Mouse (Mus musculus): ENCODE data around the gene Dus1l. TPM values are rescaled to one million over a fixed set of nuclear protein-coding genes. Genes with fewer than 3 reads are reported as not detected.
"Not testable (repeated sequence)": the region's sequence is repeated elsewhere in the genome, so short reads cannot be mapped to it uniquely, and the experiment has no call there.

The Dus1l gene
- polyA plus RNA-seq, 1 experiment = 65.8 TPM

DNA sequence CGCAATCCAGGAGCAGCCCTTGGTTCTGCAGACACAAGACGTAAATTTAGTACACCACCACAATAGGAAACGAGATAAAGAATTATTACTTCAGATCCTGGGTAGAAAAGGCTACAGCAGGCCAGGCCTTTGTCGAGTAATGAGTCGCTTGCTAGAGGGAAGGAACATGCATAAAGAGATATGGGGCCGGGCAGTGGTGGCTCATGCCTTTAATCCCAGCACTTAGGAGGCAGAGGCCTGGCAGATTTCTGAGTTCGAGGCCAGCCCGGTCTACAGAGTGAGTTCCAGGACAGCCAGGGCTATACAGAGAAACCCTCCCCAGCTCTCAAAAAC, 377 bp upstream of the Dus1l start:
- Histone ChIP-seq H3K27ac (ENCODE audit: control insufficient read depth, insufficient read depth, low read length) (no peak overlapping the region), H3K27me3 (ENCODE audit: control insufficient read depth, insufficient read depth, low read length) (no peaks in the 10 kb centered on the region), H3K4me3 (ENCODE audit: control insufficient read depth, insufficient read depth, low read length) (no peak overlapping the region), H3K36me3 (ENCODE audit: control insufficient read depth, insufficient read depth, low read length) (peaks cover 4% of the 10 kb centered on the region), H3K4me1 (replicated peaks; ENCODE audit: control insufficient read depth, insufficient read depth, low read length) (peaks cover 9% of the 10 kb centered on the region)
- WGBS = 45% methylated on average over 8 of the region's 8 CpGs
- no peak for TF ChIP-seq CTCF (IDR thresholded peaks at IDR 0.05; ENCODE audit: borderline replicate concordance, control insufficient read depth, extremely low read depth, insufficient read depth, low read length, poor library complexity)
- no peak for TF ChIP-seq POLR2A (IDR thresholded peaks at IDR 0.05; ENCODE audit: control insufficient read depth, extremely low read depth, insufficient read depth, low read length, poor library complexity)
- DNase-seq = no peak

GRCm38 (mm10) chr11:120792652-120793051, 3.6 kb downstream of the Dus1l start:
- 98% methylated on average over 9 of the region's 9 CpGs for WGBS
- no peak overlapping the region for H3K4me3 ChIP-seq (ENCODE audit: control insufficient read depth, insufficient read depth, low read length)
- no peaks in the 10 kb centered on the region for H3K27me3 ChIP-seq (ENCODE audit: control insufficient read depth, insufficient read depth, low read length)
- TF ChIP-seq CTCF (IDR thresholded peaks at IDR 0.05; ENCODE audit: borderline replicate concordance, control insufficient read depth, extremely low read depth, insufficient read depth, low read length, poor library complexity) (no peak), POLR2A (IDR thresholded peaks at IDR 0.05; ENCODE audit: control insufficient read depth, extremely low read depth, insufficient read depth, low read length, poor library complexity) (no peak)
- no peak overlapping the region for H3K27ac ChIP-seq (ENCODE audit: control insufficient read depth, insufficient read depth, low read length)
- H3K4me1 ChIP-seq (replicated peaks; ENCODE audit: control insufficient read depth, insufficient read depth, low read length) = peaks cover 9% of the 10 kb centered on the region
- peaks cover 33% of the 10 kb centered on the region for H3K36me3 ChIP-seq (ENCODE audit: control insufficient read depth, insufficient read depth, low read length)
- no peak for DNase-seq

GRCm38 (mm10) chr11:120789810-120790209, 6.4 kb downstream of the Dus1l start:
- no peak for TF ChIP-seq POLR2A (IDR thresholded peaks at IDR 0.05; ENCODE audit: control insufficient read depth, extremely low read depth, insufficient read depth, low read length, poor library complexity)
- no peak for TF ChIP-seq CTCF (IDR thresholded peaks at IDR 0.05; ENCODE audit: borderline replicate concordance, control insufficient read depth, extremely low read depth, insufficient read depth, low read length, poor library complexity)
- DNase-seq = no peak
- Histone ChIP-seq H3K4me1 (replicated peaks; ENCODE audit: control insufficient read depth, insufficient read depth, low read length) (peaks cover 8% of the 10 kb centered on the region), H3K4me3 (ENCODE audit: control insufficient read depth, insufficient read depth, low read length) (no peak overlapping the region), H3K27me3 (ENCODE audit: control insufficient read depth, insufficient read depth, low read length) (no peaks in the 10 kb centered on the region), H3K36me3 (ENCODE audit: control insufficient read depth, insufficient read depth, low read length) (peaks cover 33% of the 10 kb centered on the region), H3K27ac (ENCODE audit: control insufficient read depth, insufficient read depth, low read length) (no peak overlapping the region)
- 95% methylated on average over 3 of the region's 3 CpGs for WGBS

- no peak for TF ChIP-seq POLR2A (IDR thresholded peaks at IDR 0.05; ENCODE audit: control insufficient read depth, extremely low read depth, insufficient read depth, low read length, poor library complexity)
- TF ChIP-seq CTCF (IDR thresholded peaks at IDR 0.05; ENCODE audit: borderline replicate concordance, control insufficient read depth, extremely low read depth, insufficient read depth, low read length, poor library complexity) = no peak
- DNase-seq = no peak
- H3K4me1 ChIP-seq (replicated peaks; ENCODE audit: control insufficient read depth, insufficient read depth, low read length) = peaks cover 10% of the 10 kb centered on the region
- H3K27ac ChIP-seq (ENCODE audit: control insufficient read depth, insufficient read depth, low read length) = no peak overlapping the region
- H3K27me3 ChIP-seq (ENCODE audit: control insufficient read depth, insufficient read depth, low read length) = no peaks in the 10 kb centered on the region
- no peak overlapping the region for H3K4me3 ChIP-seq (ENCODE audit: control insufficient read depth, insufficient read depth, low read length)
- peaks cover 33% of the 10 kb centered on the region for H3K36me3 ChIP-seq (ENCODE audit: control insufficient read depth, insufficient read depth, low read length)
- WGBS = 96% methylated on average over 4 of the region's 4 CpGs
Measured at GRCm38 (mm10) chr11:120789355-120789754, 6.8 kb downstream of the Dus1l start.

DNA sequence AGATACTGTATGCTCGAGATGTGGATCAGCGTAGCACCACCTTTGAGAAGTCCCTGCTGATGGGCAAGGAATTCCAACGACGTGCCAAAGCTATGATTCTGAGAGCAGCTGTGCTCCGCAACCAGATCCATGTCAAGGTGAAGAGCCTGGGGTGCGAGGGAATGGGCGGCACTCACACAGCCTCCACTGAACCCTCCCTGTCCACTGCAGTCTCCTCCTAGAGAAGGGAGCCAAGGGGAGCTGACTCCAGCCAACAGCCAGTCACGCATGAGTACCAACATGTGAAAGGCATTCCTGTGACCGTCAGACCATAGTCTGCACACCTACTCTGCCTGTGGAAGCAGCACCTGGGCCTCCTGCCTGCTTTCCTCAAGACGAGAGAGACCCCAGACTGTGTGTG, 7.7 kb downstream of the Dus1l start:
- 94% methylated on average over 10 of the region's 10 CpGs for WGBS
- DNase-seq; H3K27me3 ChIP-seq (ENCODE audit: control insufficient read depth, insufficient read depth, low read length); H3K4me3 ChIP-seq (ENCODE audit: control insufficient read depth, insufficient read depth, low read length); H3K27ac ChIP-seq (ENCODE audit: control insufficient read depth, insufficient read depth, low read length): not testable (repeated sequence)
- Histone ChIP-seq H3K4me1 (replicated peaks; ENCODE audit: control insufficient read depth, insufficient read depth, low read length) (peaks cover 12% of the 10 kb centered on the region), H3K36me3 (ENCODE audit: control insufficient read depth, insufficient read depth, low read length) (peaks cover 33% of the 10 kb centered on the region)

- DNase-seq = no peak
- peaks cover 19% of the 10 kb centered on the region for H3K36me3 ChIP-seq (ENCODE audit: control insufficient read depth, insufficient read depth, low read length)
- peak overlapping the region; percentile 93 for H3K4me3 ChIP-seq (ENCODE audit: control insufficient read depth, insufficient read depth, low read length)
- no peak for TF ChIP-seq POLR2A (IDR thresholded peaks at IDR 0.05; ENCODE audit: control insufficient read depth, extremely low read depth, insufficient read depth, low read length, poor library complexity)
- no peak for TF ChIP-seq CTCF (IDR thresholded peaks at IDR 0.05; ENCODE audit: borderline replicate concordance, control insufficient read depth, extremely low read depth, insufficient read depth, low read length, poor library complexity)
- H3K27ac ChIP-seq (ENCODE audit: control insufficient read depth, insufficient read depth, low read length) = no peak overlapping the region
- 56% methylated on average over 9 of the region's 9 CpGs for WGBS
- H3K27me3 ChIP-seq (ENCODE audit: control insufficient read depth, insufficient read depth, low read length) = no peaks in the 10 kb centered on the region
- peaks cover 20% of the 10 kb centered on the region for H3K4me1 ChIP-seq (replicated peaks; ENCODE audit: control insufficient read depth, insufficient read depth, low read length)
Measured at GRCm38 (mm10) chr11:120785145-120785544, 11.1 kb downstream of the Dus1l start.

DNA sequence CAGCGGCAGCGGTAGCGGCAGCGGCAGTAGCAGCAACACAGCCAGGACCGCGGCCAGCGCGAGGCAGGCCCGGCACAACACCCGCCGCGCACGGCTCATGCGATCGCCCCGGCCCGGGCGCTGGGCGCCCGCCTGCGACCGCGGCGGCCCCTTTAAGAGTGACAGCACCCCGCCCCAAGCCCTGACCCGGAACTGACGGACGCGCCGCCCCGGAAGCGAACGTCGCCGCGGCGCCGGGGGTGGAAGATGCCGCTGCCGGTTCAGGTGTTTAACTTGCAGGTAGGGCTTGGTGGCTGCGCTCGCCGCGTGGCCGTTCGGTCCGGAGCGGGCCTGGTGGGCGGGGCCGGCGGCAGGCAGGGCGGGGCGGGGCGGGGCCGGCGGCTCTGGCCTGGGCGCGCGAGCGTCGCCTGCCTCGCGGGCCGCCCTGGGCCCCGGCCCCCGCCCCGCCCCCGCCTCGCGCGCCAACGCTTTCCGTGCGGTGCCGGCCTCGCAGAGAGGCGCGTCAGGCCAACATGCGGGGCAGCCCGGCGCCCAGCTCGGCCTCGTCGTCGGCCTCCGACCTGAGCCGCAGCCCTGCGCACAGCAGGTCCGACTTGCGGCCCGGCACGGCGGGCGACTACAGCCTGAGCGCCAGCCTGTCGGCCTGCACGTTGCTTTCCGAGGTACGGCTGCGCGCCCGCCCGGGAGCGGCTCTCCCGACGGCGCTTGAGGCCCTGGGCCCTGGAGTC, 12.0 kb downstream of the Dus1l start, which contains the start of the genes Rfng and Gps1:
Rfng (minus strand) TSS at position 144 of the 728 bp plus-strand sequence.
Gps1 (plus strand) TSS at position 209 of the 728 bp plus-strand sequence.
- TF ChIP-seq CTCF (IDR thresholded peaks at IDR 0.05; ENCODE audit: borderline replicate concordance, control insufficient read depth, extremely low read depth, insufficient read depth, low read length, poor library complexity) (0 out of 2 replicates have a peak, but pooled peaks have one; percentile 1), POLR2A (IDR thresholded peaks at IDR 0.05; ENCODE audit: control insufficient read depth, extremely low read depth, insufficient read depth, low read length, poor library complexity) (peak; percentile 54; the same call in 1 of the 2 replicates)
- peak; percentile 87 for DNase-seq
- no peaks in the 10 kb centered on the region for H3K27me3 ChIP-seq (ENCODE audit: control insufficient read depth, insufficient read depth, low read length)
- H3K4me1 ChIP-seq (replicated peaks; ENCODE audit: control insufficient read depth, insufficient read depth, low read length) = peaks cover 20% of the 10 kb centered on the region
- WGBS = under 1% methylated on average over 101 of the region's 107 CpGs
- no peak within 1 kb of the TSS for H3K27ac ChIP-seq (ENCODE audit: control insufficient read depth, insufficient read depth, low read length)
- peak within 1 kb of the TSS; percentile 99 for H3K4me3 ChIP-seq (ENCODE audit: control insufficient read depth, insufficient read depth, low read length)
- H3K36me3 ChIP-seq (ENCODE audit: control insufficient read depth, insufficient read depth, low read length) = peaks cover 10% of the 10 kb centered on the region
